Mouse (Mus musculus) hindbrain, embryonic 15.5 days (tissue): ENCODE data around the gene Sfxn5. TPM values are rescaled to one million over a fixed set of nuclear protein-coding genes. Genes with fewer than 3 reads are reported as not detected.
A peak's percentile ranks its signal among the peaks of the same experiment; 100 is the strongest.

ENCODE experiments used
- ATAC-seq: fragments of 200-750 bp; cut with Nextera tagmentation; 2 replicates; pipeline ENCODE4 v1.8.0; 2017; ENCODE audit warnings: low read depth, moderate number of reproducible peaks, moderate TSS enrichment; ENCODE audit not compliant: low FRiP score
- H3K27ac ChIP-seq: fragments of 300-500 bp; sonication (generic); replicated peaks from 2 replicates; pipeline ENCODE4 v1.5.1; 2015; ENCODE audit warnings: mild to moderate bottlenecking, inconsistent platforms
- H3K27me3 ChIP-seq: fragments of 300-500 bp; sonication (generic); 2 replicates; pipeline ENCODE4 v1.6.1; 2015; ENCODE audit warnings: control low read depth, inconsistent platforms
- H3K36me3 ChIP-seq: fragments of 300-500 bp; sonication (generic); 2 replicates; pipeline ENCODE4 v1.6.1; 2015; ENCODE audit warnings: control low read depth, inconsistent platforms
- H3K4me1 ChIP-seq: fragments of 300-500 bp; sonication (generic); replicated peaks from 2 replicates; pipeline ENCODE4 v1.6.1; 2015; ENCODE audit warnings: control low read depth, inconsistent platforms
- H3K4me2 ChIP-seq: fragments of 300-500 bp; sonication (generic); 2 replicates; pipeline ENCODE4 v1.6.1; 2015; ENCODE audit warnings: moderate library complexity, mild to moderate bottlenecking, inconsistent platforms
- H3K4me3 ChIP-seq: fragments of 300-500 bp; sonication (generic); 2 replicates; pipeline ENCODE4 v1.5.1; 2015; ENCODE audit warnings: mild to moderate bottlenecking, inconsistent platforms
- H3K9ac ChIP-seq: fragments of 300-500 bp; sonication (generic); 2 replicates; pipeline ENCODE4 v1.6.1; 2015; ENCODE audit warnings: inconsistent platforms
- H3K9me3 ChIP-seq: fragments of 300-500 bp; sonication (generic); 2 replicates; pipeline ENCODE4 v1.6.1; 2016; ENCODE audit warnings: control low read depth, inconsistent platforms
- WGBS: fragments of 180-500 bp; shearing (Covaris S2); methylation state at CpG from one replicate; pipeline ENCODE4 v1.1.7; 2015; 5-methylcytosine and 5-hydroxymethylcytosine counted together
- polyA plus RNA-seq: library from polyadenylated mRNA; unstranded; fragments of >200 nt; fragmentation: Nextera tagmentation; extraction: Ambion mirVana; gene quantifications from 2 replicates; pipeline ENCODE4 v1.2.1, GENCODE M21; 2015

The Sfxn5 gene
- polyA plus RNA-seq, 1 experiment from 2014 or later: 43.1 TPM

GRCm38 (mm10) chr6:85219706-85220105, 113.5 kb downstream of the Sfxn5 start:
- H3K4me1 ChIP-seq: 0 out of 2 replicates have a peak, but pooled peaks cover 3% of the 10 kb centered on the region
- 95% methylated on average over 11 of the region's 11 CpGs for WGBS

DNA sequence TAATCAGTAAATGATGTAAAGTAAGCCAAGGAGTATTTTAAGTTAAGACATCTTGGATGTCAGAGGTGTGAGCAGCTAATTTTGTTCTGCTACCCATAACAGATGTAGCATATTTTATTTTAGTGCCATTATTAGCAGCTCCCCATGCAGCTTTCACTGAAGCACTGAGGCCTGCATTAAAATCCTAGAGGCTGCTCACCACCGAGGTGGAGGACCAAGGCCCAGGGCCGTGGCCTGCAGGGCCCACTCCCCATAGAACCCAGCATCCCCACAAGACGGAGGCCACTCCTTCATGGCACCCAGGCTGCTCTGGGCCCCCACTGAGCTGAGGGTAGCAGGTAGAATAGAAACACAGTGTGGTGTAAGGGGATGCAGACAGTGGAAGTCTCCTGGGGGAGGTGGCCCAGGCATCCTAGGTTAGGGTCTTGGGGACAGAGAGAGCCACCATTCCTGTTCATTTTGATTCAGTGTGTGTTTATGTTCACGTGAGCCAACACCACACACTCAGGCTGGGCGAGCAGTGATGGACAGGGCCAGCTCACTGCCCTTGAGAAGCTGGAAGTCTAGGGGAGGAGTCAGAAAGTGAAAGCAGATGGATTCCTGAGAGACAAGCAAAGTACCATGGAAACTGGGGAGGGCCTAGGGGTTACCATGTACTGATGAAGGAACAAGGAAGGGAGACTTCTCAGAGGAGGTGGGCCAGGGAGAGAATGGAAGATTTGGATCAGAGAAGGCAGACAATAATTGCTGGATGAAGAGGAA, 114.4 kb downstream of the Sfxn5 start:
- WGBS: 24% methylated on average over 5 of the region's 5 CpGs
- Histone ChIP-seq H3K9me3 (no peaks in the 10 kb centered on the region), H3K4me1 (0 out of 2 replicates have a peak, but pooled peaks cover 3% of the 10 kb centered on the region), H3K27me3 (0 out of 2 replicates have a peak, but pooled peaks cover 2% of the 10 kb centered on the region), H3K27ac (0 out of 2 replicates have a peak overlapping the region, but pooled peaks have one; percentile 14), H3K4me3 (no peak overlapping the region), H3K4me2 (no peak overlapping the region), H3K9ac (no peak overlapping the region), H3K36me3 (no peaks in the 10 kb centered on the region)
- no peak for ATAC-seq

More at GRCm38 (mm10) chr6:85219706-85220105, 113.5 kb downstream of the Sfxn5 start:
- no peak overlapping the region for H3K27ac ChIP-seq
- no peaks in the 10 kb centered on the region for H3K36me3 ChIP-seq
- H3K9me3 ChIP-seq: no peaks in the 10 kb centered on the region
- H3K4me3 ChIP-seq: no peak overlapping the region
- no peak overlapping the region for H3K9ac ChIP-seq
- H3K4me2 ChIP-seq: no peak overlapping the region
- 0 out of 2 replicates have a peak, but pooled peaks cover 5% of the 10 kb centered on the region for H3K27me3 ChIP-seq
- no peak for ATAC-seq

GRCm38 (mm10) chr6:85218251-85218650, 115.0 kb downstream of the Sfxn5 start:
- 47% methylated on average over 4 of the region's 4 CpGs for WGBS
- H3K27ac ChIP-seq: no peak overlapping the region
- H3K36me3 ChIP-seq: no peaks in the 10 kb centered on the region
- 0 out of 2 replicates have a peak, but pooled peaks cover 2% of the 10 kb centered on the region for H3K27me3 ChIP-seq
- ATAC-seq: no peak
- H3K4me1 ChIP-seq: 0 out of 2 replicates have a peak, but pooled peaks cover 3% of the 10 kb centered on the region
- H3K4me3 ChIP-seq: no peak overlapping the region
- H3K9ac ChIP-seq: no peak overlapping the region
- H3K4me2 ChIP-seq: no peak overlapping the region
- no peaks in the 10 kb centered on the region for H3K9me3 ChIP-seq

GRCm38 (mm10) chr6:85210686-85211085, 122.5 kb downstream of the Sfxn5 start:
- 26% methylated on average over 1 of the region's 1 CpGs for WGBS
- no peak overlapping the region for H3K9ac ChIP-seq

GRCm38 (mm10) chr6:85209226-85209967, 123.8 kb downstream of the Sfxn5 start:
- Histone ChIP-seq H3K4me3 (no peak overlapping the region), H3K4me2 (no peak overlapping the region), H3K9ac (no peak overlapping the region), H3K9me3 (no peaks in the 10 kb centered on the region), H3K4me1 (no peaks in the 10 kb centered on the region), H3K27ac (no peak overlapping the region), H3K36me3 (no peaks in the 10 kb centered on the region), H3K27me3 (peaks cover 17% of the 10 kb centered on the region)
- WGBS: 76% methylated on average over 9 of the region's 9 CpGs
- no peak for ATAC-seq

More at GRCm38 (mm10) chr6:85210686-85211085, 122.5 kb downstream of the Sfxn5 start:
- no peak overlapping the region for H3K4me3 ChIP-seq
- no peaks in the 10 kb centered on the region for H3K36me3 ChIP-seq
- ATAC-seq: no peak
- peaks cover 9% of the 10 kb centered on the region; the same call in 1 of the 2 replicates for H3K27me3 ChIP-seq
- no peak overlapping the region for H3K27ac ChIP-seq
- H3K4me1 ChIP-seq: no peaks in the 10 kb centered on the region
- no peaks in the 10 kb centered on the region for H3K9me3 ChIP-seq
- H3K4me2 ChIP-seq: no peak overlapping the region

DNA sequence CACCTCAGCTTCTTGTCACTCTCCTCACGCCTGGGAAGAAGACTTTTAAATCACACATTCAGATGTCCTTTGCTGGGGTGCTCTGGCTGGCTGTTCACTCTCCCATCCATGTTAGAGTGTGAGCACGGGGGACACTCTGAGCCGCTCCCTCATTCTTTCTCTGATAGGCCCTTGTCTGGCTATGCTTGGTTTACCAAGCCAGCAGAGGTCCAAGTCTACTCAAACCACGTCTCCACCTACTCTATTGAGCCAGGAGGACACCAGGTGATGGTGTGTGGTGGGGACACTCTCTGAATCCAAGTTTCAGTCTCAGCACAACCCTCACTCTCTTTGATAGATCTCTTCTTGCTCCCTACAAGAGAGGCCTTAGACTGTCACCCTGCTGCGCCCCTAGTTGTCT, 125.9 kb downstream of the Sfxn5 start:
- WGBS: 74% methylated on average over 5 of the region's 5 CpGs
- Histone ChIP-seq H3K4me2 (no peak overlapping the region), H3K4me1 (no peaks in the 10 kb centered on the region), H3K27me3 (peaks cover 17% of the 10 kb centered on the region), H3K9ac (no peak overlapping the region), H3K4me3 (no peak overlapping the region), H3K9me3 (no peaks in the 10 kb centered on the region), H3K27ac (no peak overlapping the region), H3K36me3 (no peaks in the 10 kb centered on the region)
- no peak for ATAC-seq

- 49% methylated on average over 15 of the region's 15 CpGs for WGBS
- Histone ChIP-seq H3K9me3 (no peaks in the 10 kb centered on the region), H3K27ac (no peak overlapping the region), H3K36me3 (no peaks in the 10 kb centered on the region), H3K9ac (no peak overlapping the region), H3K4me1 (no peaks in the 10 kb centered on the region), H3K27me3 (peaks cover 17% of the 10 kb centered on the region), H3K4me2 (no peak overlapping the region), H3K4me3 (no peak overlapping the region)
- ATAC-seq: no peak
Observed at GRCm38 (mm10) chr6:85206939-85207285, 126.3 kb downstream of the Sfxn5 start.

- WGBS: 42% methylated on average over 16 of the region's 16 CpGs
- H3K4me1 ChIP-seq: no peaks in the 10 kb centered on the region
- no peaks in the 10 kb centered on the region for H3K9me3 ChIP-seq
- no peak overlapping the region for H3K9ac ChIP-seq
- no peak overlapping the region for H3K4me3 ChIP-seq
- H3K36me3 ChIP-seq: no peaks in the 10 kb centered on the region
- ATAC-seq: no peak
- H3K4me2 ChIP-seq: no peak overlapping the region
- H3K27me3 ChIP-seq: peaks cover 17% of the 10 kb centered on the region
- no peak overlapping the region for H3K27ac ChIP-seq
Observed at GRCm38 (mm10) chr6:85206182-85206938, 126.9 kb downstream of the Sfxn5 start.

DNA sequence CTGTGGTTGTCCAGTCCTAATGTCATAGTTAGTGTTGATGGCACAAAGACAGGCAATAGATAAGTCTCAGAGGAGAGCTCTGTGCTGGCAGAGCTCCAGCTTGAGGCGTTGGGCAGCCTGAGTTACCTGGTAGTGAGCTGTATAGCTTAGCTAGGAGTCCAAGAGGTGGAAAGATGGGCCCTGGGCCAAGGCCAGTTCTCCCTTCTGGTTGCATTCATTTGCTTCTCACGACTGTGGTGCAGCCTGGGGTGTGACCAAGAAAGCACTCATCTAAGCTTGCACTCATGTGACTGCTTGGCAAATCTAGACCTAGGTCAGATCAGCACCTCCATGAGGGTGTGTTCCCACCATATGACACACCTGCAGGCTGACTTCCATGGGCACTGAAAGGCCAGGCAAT, 135.3 kb downstream of the Sfxn5 start:
- ATAC-seq: no peak
- 66% methylated on average over 2 of the region's 2 CpGs for WGBS

GRCm38 (mm10) chr6:85193381-85194318, 139.6 kb downstream of the Sfxn5 start:
- H3K4me3 ChIP-seq: no peak overlapping the region
- H3K4me1 ChIP-seq: peaks cover 18% of the 10 kb centered on the region
- no peak overlapping the region for H3K27ac ChIP-seq
- 5% methylated on average over 29 of the region's 29 CpGs for WGBS
- H3K36me3 ChIP-seq: no peaks in the 10 kb centered on the region
- no peak for ATAC-seq
- peaks cover 65% of the 10 kb centered on the region for H3K27me3 ChIP-seq
- H3K9me3 ChIP-seq: no peaks in the 10 kb centered on the region
- no peak overlapping the region for H3K9ac ChIP-seq
- peak overlapping the region; percentile 14; the same call in 1 of the 2 replicates for H3K4me2 ChIP-seq

More for the DNA sequence above, 135.3 kb downstream of the Sfxn5 start:
- no peak overlapping the region for H3K4me2 ChIP-seq
- no peak overlapping the region for H3K9ac ChIP-seq
- no peak overlapping the region for H3K27ac ChIP-seq
- H3K36me3 ChIP-seq: no peaks in the 10 kb centered on the region
- no peaks in the 10 kb centered on the region for H3K9me3 ChIP-seq
- H3K4me3 ChIP-seq: no peak overlapping the region
- H3K27me3 ChIP-seq: peaks cover 35% of the 10 kb centered on the region
- peaks cover 5% of the 10 kb centered on the region; the same call in 1 of the 2 replicates for H3K4me1 ChIP-seq
